Mouse (Mus musculus): ENCODE measurements around the gene Pus7.
"Not testable (repeated sequence)": the region's sequence is repeated elsewhere in the genome, so short reads cannot be mapped to it uniquely, and the experiment has no call there.

Pus7 gene

DNA sequence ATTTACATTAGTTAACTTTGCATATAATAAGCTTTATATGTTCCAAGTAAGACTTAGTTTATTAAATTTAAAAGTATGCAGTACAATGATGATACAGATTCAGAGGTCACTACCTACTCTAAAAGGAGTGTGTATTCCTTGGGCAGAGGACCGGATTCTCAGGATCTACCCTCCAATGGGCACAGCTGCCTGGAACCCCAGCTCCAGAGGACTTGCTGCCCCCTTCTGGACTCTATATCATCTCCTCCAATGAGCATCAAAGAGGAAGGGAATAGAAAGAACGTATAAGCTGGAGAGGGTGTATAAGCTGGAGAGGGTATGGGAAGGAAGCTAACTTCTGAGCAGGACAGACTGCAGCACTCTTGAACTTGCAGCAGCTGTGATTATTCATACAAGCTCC is 33.6 kb downstream of the Pus7 start:
- no peak for DNase-seq

GRCm38 (mm10) chr5:23743261-23743660 is 40.2 kb downstream of the Pus7 start:
- no peak for DNase-seq

DNA sequence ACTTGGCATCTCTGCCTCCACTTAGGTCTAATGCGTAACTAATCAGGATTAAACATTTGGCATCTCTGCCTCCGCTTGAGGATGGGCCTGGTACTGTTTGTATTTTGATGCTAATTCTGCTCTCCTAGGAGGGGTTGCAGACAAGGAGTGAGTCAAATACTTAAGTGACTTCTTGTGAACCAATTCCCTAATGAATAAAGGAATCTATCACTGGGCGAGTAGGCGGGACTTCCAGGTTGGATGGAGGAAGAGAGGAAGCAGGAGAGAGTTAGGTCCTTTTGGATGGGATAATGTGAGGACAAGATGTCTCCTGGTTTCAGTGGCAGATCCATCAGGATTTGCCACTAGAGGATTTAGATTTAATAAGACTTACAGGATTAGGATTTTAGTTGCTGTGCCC is 46.4 kb downstream of the Pus7 start:
- no peak for DNase-seq

DNA sequence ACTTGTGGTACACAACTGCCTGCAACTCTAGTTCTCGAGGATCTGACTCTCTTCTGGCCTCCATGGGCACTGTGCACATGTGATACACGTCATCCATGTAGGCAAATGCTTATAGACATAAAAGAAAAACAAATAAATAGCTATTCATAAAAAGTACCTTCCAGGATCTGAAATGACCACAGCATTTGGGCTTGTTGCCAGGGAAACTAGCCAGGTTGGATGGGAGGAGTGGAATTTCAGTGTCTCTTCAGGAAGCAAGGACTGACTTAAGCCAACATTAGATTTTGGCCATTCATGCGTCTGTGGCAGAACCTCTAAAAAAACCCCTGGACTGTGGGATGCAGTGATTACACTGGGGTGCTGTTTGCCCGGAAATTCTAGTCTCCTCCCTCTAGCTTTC is 47.1 kb downstream of the Pus7 start:
- DNase-seq: no peak

DNA sequence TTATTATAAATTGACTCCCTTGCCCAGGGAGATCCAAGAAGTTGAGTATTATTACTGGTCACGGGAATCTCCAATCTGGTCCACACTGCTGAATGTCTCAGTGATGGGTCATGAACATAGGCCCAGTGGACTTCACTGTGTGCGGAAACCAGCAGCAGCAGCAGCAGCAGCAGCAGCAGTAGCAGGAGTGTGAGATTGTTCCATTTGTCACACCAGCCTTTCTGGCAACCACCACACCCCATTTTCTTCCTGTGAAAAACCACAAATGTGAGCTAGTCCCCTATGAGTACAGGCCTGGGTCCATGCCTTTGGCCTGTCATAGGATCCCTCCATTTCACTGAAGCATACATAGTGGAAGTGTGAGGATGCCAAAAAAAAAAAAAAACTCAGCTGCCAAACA is 61.6 kb downstream of the Pus7 start:
- DNase-seq: no peak

- DNase-seq: no peak
These were observed 64.6 kb downstream of the Pus7 start for GRCm38 (mm10) chr5:23718881-23719328.

DNA sequence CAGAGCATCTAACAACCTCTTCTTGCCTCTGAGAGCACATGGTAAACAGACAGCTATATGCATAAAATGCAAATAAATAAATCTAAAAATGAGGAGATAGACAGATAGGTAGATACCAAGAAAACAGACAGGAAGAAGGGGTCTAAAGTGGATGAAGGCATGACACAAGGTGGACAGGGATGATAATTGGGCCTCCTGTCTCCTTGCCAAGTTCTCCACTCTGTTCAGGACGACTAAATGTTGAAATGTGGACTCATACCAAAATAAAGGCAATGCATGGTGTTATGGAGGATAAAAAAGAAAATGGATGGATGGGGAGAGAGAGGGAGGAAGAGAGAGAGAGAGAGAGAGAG is 65.4 kb downstream of the Pus7 start:
- DNase-seq: no peak

- DNase-seq: no peak
These were observed 65.9 kb downstream of the Pus7 start for GRCm38 (mm10) chr5:23717469-23718181.

GRCm38 (mm10) chr5:23713401-23714335 is 69.8 kb downstream of the Pus7 start:
- no peak for DNase-seq

- DNase-seq: peak; percentile 75
These were observed 71.1 kb downstream of the Pus7 start for GRCm38 (mm10) chr5:23712130-23713001.

GRCm38 (mm10) chr5:23711671-23712129 is 71.8 kb downstream of the Pus7 start:
- peak; percentile 53 for DNase-seq

DNA sequence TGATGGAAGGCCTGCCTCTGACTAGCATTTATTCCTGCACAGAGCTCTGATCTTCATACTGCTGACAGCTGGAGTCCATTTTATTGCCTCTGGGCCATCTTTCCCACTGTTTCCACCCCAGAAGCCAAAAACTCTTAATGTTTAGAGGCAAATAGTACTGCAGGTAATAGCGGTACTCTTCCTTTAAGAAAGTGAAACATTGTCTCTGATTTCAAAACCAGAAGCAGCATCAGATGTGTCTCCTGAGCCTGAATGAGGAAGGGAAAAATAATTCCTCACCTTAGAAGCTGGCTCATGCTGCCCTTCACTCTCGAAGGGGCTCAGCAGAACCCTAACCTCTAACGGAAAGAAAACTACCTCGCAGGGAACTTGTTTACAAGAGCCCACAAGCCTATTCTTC is 72.3 kb downstream of the Pus7 start:
- DNase-seq: peak; percentile 6

GRCm38 (mm10) chr5:23709661-23710060 is 73.8 kb downstream of the Pus7 start:
- no peak for DNase-seq

DNA sequence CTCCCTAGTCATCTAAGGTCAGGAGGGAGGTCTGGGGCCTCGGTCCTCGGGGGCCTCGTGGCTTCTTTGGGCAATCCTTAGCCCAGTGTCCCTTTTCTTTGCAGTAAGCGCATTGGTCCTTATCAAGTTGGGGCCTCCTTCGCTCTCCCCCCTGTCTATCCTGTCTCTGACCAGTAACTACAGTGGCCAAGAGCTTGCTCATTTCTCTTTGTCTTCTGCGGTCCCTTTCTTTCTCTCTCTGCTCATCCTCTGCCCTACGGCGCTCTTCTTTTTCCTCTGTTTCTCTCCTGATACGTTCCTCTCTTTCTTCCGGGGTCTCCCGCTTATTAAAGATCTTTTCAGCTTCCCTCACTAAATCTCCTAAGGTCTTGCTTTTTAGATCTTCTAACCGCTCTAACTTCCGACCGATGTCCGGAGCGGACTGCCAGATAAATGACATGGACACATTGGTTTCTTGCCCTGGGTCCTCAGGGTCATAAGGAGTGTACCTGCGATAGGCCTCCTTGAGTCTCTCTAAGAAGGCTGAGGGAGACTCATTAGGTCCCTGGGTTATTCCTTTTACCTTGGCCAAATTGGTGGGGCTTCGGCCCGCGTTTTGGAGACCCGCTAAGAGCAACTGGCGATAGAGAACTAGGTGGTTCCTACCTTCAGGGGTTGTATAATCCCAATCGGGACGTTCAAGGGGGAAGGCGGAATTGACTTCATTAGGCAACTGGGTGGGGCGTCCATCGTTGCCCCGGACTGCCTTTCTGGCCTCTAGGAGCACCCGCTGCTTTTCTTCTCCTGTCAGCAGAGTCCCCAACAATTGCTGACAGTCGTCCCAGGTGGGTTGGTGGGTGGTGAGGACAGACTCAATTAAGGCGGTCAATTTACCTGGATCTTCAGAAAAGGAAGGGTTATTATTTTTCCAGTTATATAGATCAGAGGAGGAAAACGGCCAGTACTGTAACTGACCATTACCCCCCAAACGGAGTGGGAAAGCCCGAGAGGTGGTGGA is 76.6 kb downstream of the Pus7 start:
- not testable (repeated sequence) for DNase-seq

DNA sequence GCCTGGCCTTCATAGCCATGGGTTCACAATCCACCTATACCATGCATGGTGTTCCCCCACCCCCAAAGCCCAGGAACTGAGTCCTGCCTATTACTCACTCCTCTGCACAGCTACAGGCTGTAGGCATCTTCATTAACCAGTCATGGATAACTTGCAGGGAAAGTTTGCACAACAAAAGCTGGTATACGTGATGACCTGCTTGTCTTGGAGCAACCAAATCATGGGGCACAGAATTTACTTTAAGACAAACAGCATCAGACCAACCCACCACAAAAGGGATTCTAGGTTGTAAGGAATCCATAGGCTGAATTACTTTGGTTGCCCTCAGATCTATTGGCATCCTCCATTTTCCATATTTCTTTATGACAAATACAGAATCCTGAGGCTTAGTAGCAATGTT is 86.1 kb downstream of the Pus7 start:
- DNase-seq: no peak
